Mouse (Mus musculus): ENCODE measurements around the gene Dgkq. TPM values are rescaled to one million over a fixed set of nuclear protein-coding genes. Genes with fewer than 3 reads are reported as not detected.

Gene Dgkq
- polyA plus RNA-seq, 2 experiments: 12.5 to 35.3 TPM

GRCm38 (mm10) chr5:108669986-108670385 lies 514 bp upstream of the Dgkq start:
- ATAC-seq (ENCODE audit: low FRiP score, low read depth) (no peak), DNase-seq (ENCODE audit: low spot score) (no peak)
- WGBS: 79% methylated on average over 9 of the region's 9 CpGs
- H3K4me1 ChIP-seq (ENCODE audit: control insufficient read depth, insufficient read depth, low read length): peaks cover 11% of the 10 kb centered on the region; the same call in 1 of the 2 replicates
- peaks cover 7% of the 10 kb centered on the region for H3K36me3 ChIP-seq (ENCODE audit: control insufficient read depth, insufficient read depth, low read length)
- no peaks in the 10 kb centered on the region for H3K9me3 ChIP-seq (ENCODE audit: control insufficient read depth, low read length)
- no peaks in the 10 kb centered on the region for H3K27me3 ChIP-seq (ENCODE audit: control insufficient read depth, insufficient read depth, low read length)
- H3K9ac ChIP-seq (ENCODE audit: low read depth, low read length, severe bottlenecking): peak overlapping the region; percentile 78
- peak overlapping the region; percentile 53; the same call in 1 of the 2 replicates for H3K4me3 ChIP-seq (replicated peaks; ENCODE audit: low read length)
- no peak overlapping the region for H3K27ac ChIP-seq (replicated peaks; ENCODE audit: low read depth, low read length)
- no peak for TF ChIP-seq POLR2A (IDR thresholded peaks at IDR 0.05; ENCODE audit: borderline replicate concordance, extremely low read depth, insufficient read depth, insufficient read length)
- H3K4me2 ChIP-seq (replicated peaks; ENCODE audit: low read depth, low read length, severe bottlenecking): peak overlapping the region; percentile 85

GRCm38 (mm10) chr5:108668387-108668932 lies 1.0 kb downstream of the Dgkq start:
- H3K27ac ChIP-seq (replicated peaks; ENCODE audit: low read depth, low read length): peak overlapping the region; percentile 85
- TF ChIP-seq POLR2A (IDR thresholded peaks at IDR 0.05; ENCODE audit: borderline replicate concordance, extremely low read depth, insufficient read depth, insufficient read length): no peak

GRCm38 (mm10) chr5:108667370-108667769 lies 2.1 kb downstream of the Dgkq start:
- no peaks in the 10 kb centered on the region for H3K9me3 ChIP-seq (ENCODE audit: control insufficient read depth, low read length)
- no peak overlapping the region for H3K4me3 ChIP-seq (replicated peaks; ENCODE audit: low read length)
- no peak for ATAC-seq (ENCODE audit: low FRiP score, low read depth)
- H3K4me2 ChIP-seq (replicated peaks; ENCODE audit: low read depth, low read length, severe bottlenecking): no peak overlapping the region
- DNase-seq (ENCODE audit: low spot score): no peak
- H3K27me3 ChIP-seq (ENCODE audit: control insufficient read depth, insufficient read depth, low read length): no peaks in the 10 kb centered on the region
- no peak overlapping the region for H3K27ac ChIP-seq (replicated peaks; ENCODE audit: low read depth, low read length)
- no peak overlapping the region for H3K9ac ChIP-seq (ENCODE audit: low read depth, low read length, severe bottlenecking)
- no peak for TF ChIP-seq POLR2A (IDR thresholded peaks at IDR 0.05; ENCODE audit: borderline replicate concordance, extremely low read depth, insufficient read depth, insufficient read length)
- peaks cover 7% of the 10 kb centered on the region for H3K36me3 ChIP-seq (ENCODE audit: control insufficient read depth, insufficient read depth, low read length)
- H3K4me1 ChIP-seq (ENCODE audit: control insufficient read depth, insufficient read depth, low read length): peaks cover 11% of the 10 kb centered on the region; the same call in 1 of the 2 replicates
- 82% methylated on average over 2 of the region's 2 CpGs for WGBS

More at GRCm38 (mm10) chr5:108668387-108668932, 1.0 kb downstream of the Dgkq start:
- H3K4me1 ChIP-seq (ENCODE audit: control insufficient read depth, insufficient read depth, low read length): peaks cover 11% of the 10 kb centered on the region; the same call in 1 of the 2 replicates
- H3K27me3 ChIP-seq (ENCODE audit: control insufficient read depth, insufficient read depth, low read length): no peaks in the 10 kb centered on the region
- peak overlapping the region; percentile 85 for H3K4me2 ChIP-seq (replicated peaks; ENCODE audit: low read depth, low read length, severe bottlenecking)
- H3K4me3 ChIP-seq (replicated peaks; ENCODE audit: low read length): peak overlapping the region; percentile 53
- peaks cover 7% of the 10 kb centered on the region for H3K36me3 ChIP-seq (ENCODE audit: control insufficient read depth, insufficient read depth, low read length)
- 16% methylated on average over 3 of the region's 3 CpGs for WGBS
- no peak for DNase-seq (ENCODE audit: low spot score)
- H3K9ac ChIP-seq (ENCODE audit: low read depth, low read length, severe bottlenecking): peak overlapping the region; percentile 78
- H3K9me3 ChIP-seq (ENCODE audit: control insufficient read depth, low read length): no peaks in the 10 kb centered on the region
- ATAC-seq (ENCODE audit: low FRiP score, low read depth): no peak

- TF ChIP-seq POLR2A (IDR thresholded peaks at IDR 0.05; ENCODE audit: borderline replicate concordance, extremely low read depth, insufficient read depth, insufficient read length): no peak
- WGBS: 46% methylated on average over 3 of the region's 3 CpGs
Observed at GRCm38 (mm10) chr5:108665066-108665465, 4.4 kb downstream of the Dgkq start.

GRCm38 (mm10) chr5:108662772-108663171 lies 6.7 kb downstream of the Dgkq start:
- ATAC-seq (ENCODE audit: low FRiP score, low read depth): no peak
- no peak overlapping the region for H3K27ac ChIP-seq (replicated peaks; ENCODE audit: low read depth, low read length)
- no peak overlapping the region for H3K9ac ChIP-seq (ENCODE audit: low read depth, low read length, severe bottlenecking)
- DNase-seq (ENCODE audit: low spot score): no peak
- peaks cover 8% of the 10 kb centered on the region for H3K4me1 ChIP-seq (ENCODE audit: control insufficient read depth, insufficient read depth, low read length)
- no peak for TF ChIP-seq POLR2A (IDR thresholded peaks at IDR 0.05; ENCODE audit: borderline replicate concordance, extremely low read depth, insufficient read depth, insufficient read length)
- no peaks in the 10 kb centered on the region for H3K9me3 ChIP-seq (ENCODE audit: control insufficient read depth, low read length)
- no peak overlapping the region for H3K4me3 ChIP-seq (replicated peaks; ENCODE audit: low read length)
- no peaks in the 10 kb centered on the region for H3K27me3 ChIP-seq (ENCODE audit: control insufficient read depth, insufficient read depth, low read length)
- 81% methylated on average over 4 of the region's 4 CpGs for WGBS
- H3K36me3 ChIP-seq (ENCODE audit: control insufficient read depth, insufficient read depth, low read length): peaks cover 2% of the 10 kb centered on the region
- no peak overlapping the region for H3K4me2 ChIP-seq (replicated peaks; ENCODE audit: low read depth, low read length, severe bottlenecking)

More at GRCm38 (mm10) chr5:108665066-108665465, 4.4 kb downstream of the Dgkq start:
- Histone ChIP-seq H3K27ac (replicated peaks; ENCODE audit: low read depth, low read length) (no peak overlapping the region), H3K9ac (ENCODE audit: low read depth, low read length, severe bottlenecking) (no peak overlapping the region), H3K4me2 (replicated peaks; ENCODE audit: low read depth, low read length, severe bottlenecking) (no peak overlapping the region), H3K4me1 (ENCODE audit: control insufficient read depth, insufficient read depth, low read length) (peaks cover 9% of the 10 kb centered on the region; the same call in 1 of the 2 replicates), H3K27me3 (ENCODE audit: control insufficient read depth, insufficient read depth, low read length) (no peaks in the 10 kb centered on the region), H3K36me3 (ENCODE audit: control insufficient read depth, insufficient read depth, low read length) (no peaks in the 10 kb centered on the region), H3K9me3 (ENCODE audit: control insufficient read depth, low read length) (no peaks in the 10 kb centered on the region), H3K4me3 (replicated peaks; ENCODE audit: low read length) (no peak overlapping the region)
- ATAC-seq (ENCODE audit: low FRiP score, low read depth) (no peak), DNase-seq (ENCODE audit: low spot score) (no peak)
